Mouse (Mus musculus) limb, embryonic 13.5 days (tissue): ENCODE measurements at regions not wholly inside any gene's neighbourhood (a gene's known extent, or its start where the extent isn't known, plus 50 kb on each side); places are given as distances from the start of the nearest gene placed in this dataset.

ENCODE experiments used
- ATAC-seq: fragments of 200-750 bp; cut with Nextera tagmentation; 2 replicates; pipeline ENCODE4 v1.8.0; 2017; ENCODE audit warnings: low read depth, moderate number of reproducible peaks, moderate TSS enrichment; ENCODE audit not compliant: low FRiP score
- H3K27ac ChIP-seq: fragments of 300-500 bp; sonication (generic); 2 replicates; pipeline ENCODE4 v1.5.1; 2015; ENCODE audit warnings: inconsistent platforms, mild to moderate bottlenecking, moderate library complexity
- H3K27me3 ChIP-seq: fragments of 300-500 bp; sonication (generic); 2 replicates; pipeline ENCODE4 v1.6.1; 2015; ENCODE audit warnings: mild to moderate bottlenecking, inconsistent platforms
- H3K36me3 ChIP-seq: fragments of 300-500 bp; sonication (generic); 2 replicates; pipeline ENCODE4 v1.6.1; 2015; ENCODE audit warnings: inconsistent platforms, mild to moderate bottlenecking, moderate library complexity
- H3K4me1 ChIP-seq: fragments of 300-500 bp; sonication (generic); 2 replicates; pipeline ENCODE4 v1.6.1; 2015; ENCODE audit warnings: inconsistent platforms
- H3K4me2 ChIP-seq: fragments of 300-500 bp; sonication (generic); replicated peaks from 2 replicates; pipeline ENCODE4 v1.6.1; 2015; ENCODE audit warnings: inconsistent platforms, mild to moderate bottlenecking, moderate library complexity
- H3K4me3 ChIP-seq: fragments of 300-500 bp; sonication (generic); 2 replicates; pipeline ENCODE4 v1.5.1; 2015; ENCODE audit warnings: moderate library complexity, mild to moderate bottlenecking, inconsistent platforms
- H3K9ac ChIP-seq: fragments of 300-500 bp; sonication (generic); 2 replicates; pipeline ENCODE4 v1.6.1; 2015; ENCODE audit warnings: mild to moderate bottlenecking, inconsistent platforms
- H3K9me3 ChIP-seq: fragments of 300-500 bp; sonication (generic); 2 replicates; pipeline ENCODE4 v1.6.1; 2016; ENCODE audit warnings: inconsistent platforms
- WGBS: fragments of 180-500 bp; shearing (Covaris S2); methylation state at CpG from one replicate; pipeline ENCODE4 v1.1.7; 2015; 5-methylcytosine and 5-hydroxymethylcytosine counted together

DNA sequence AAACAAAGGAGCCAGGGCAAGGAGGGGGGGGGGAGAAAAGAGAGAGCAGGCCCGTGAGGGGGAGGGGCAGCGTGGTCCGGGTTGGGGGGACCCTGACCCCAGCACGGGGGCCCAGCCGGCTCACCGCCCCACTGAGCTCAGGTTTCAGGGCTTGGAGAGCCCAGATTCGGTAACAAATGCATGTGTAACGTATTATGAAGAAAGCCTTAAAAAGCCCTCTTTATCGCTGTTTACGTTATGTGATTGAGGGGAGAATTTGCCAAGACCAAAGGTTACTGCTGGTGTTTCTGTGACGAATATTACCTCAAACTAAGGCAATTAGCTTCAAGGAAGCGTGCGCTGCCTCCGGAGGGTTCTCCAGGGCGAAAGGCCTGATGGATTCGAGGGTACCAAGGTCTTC, 54.2 kb downstream of the Barx1 start:
- Histone ChIP-seq H3K4me1 (peaks cover 19% of the 10 kb centered on the region), H3K9me3 (peaks cover 9% of the 10 kb centered on the region), H3K4me3 (no peak overlapping the region), H3K36me3 (no peaks in the 10 kb centered on the region), H3K27ac (no peak overlapping the region; the same call in 1 of the 2 replicates), H3K4me2 (peak overlapping the region; percentile 37), H3K27me3 (peaks cover 2% of the 10 kb centered on the region; the same call in 1 of the 2 replicates), H3K9ac (no peak overlapping the region)
- WGBS = 17% methylated on average over 16 of the region's 16 CpGs
- peak; percentile 52; the same call in 1 of the 2 replicates for ATAC-seq

- Histone ChIP-seq H3K4me3 (no peak overlapping the region), H3K4me2 (peak overlapping the region; percentile 37), H3K9me3 (peaks cover 13% of the 10 kb centered on the region), H3K9ac (no peak overlapping the region), H3K36me3 (no peaks in the 10 kb centered on the region), H3K27ac (no peak overlapping the region; the same call in 1 of the 2 replicates), H3K4me1 (peaks cover 19% of the 10 kb centered on the region), H3K27me3 (peaks cover 3% of the 10 kb centered on the region; the same call in 1 of the 2 replicates)
- ATAC-seq = peak; percentile 22; the same call in 1 of the 2 replicates
- 47% methylated on average over 10 of the region's 10 CpGs for WGBS
Measured at GRCm38 (mm10) chr13:48717451-48717850, 54.7 kb downstream of the Barx1 start.

DNA sequence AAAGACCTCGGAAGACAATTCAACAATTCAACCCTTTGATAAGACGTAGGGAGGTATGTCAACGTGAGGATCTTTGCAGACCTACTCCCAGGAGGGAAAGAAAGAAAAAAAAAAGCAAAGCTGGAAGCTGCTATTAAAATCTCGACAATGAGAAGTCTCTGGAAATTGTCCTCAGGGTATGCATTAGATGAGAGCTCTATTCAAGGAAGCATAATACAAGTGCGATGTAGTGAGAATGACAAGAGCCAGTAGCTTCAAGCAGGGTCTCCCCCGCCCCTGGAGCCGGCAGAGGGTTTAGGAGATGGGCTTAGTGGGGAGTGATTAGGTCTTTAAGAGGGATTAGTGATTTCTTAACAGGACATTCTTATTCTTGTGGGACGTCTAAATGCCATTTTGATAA, 60.9 kb downstream of the Barx1 start:
- no peak overlapping the region for H3K4me2 ChIP-seq
- 51% methylated on average over 8 of the region's 8 CpGs for WGBS
- H3K27me3 ChIP-seq = peaks cover 53% of the 10 kb centered on the region
- H3K9me3 ChIP-seq = peaks cover 17% of the 10 kb centered on the region
- no peak for ATAC-seq
- H3K4me1 ChIP-seq = no peaks in the 10 kb centered on the region
- no peak overlapping the region for H3K4me3 ChIP-seq
- H3K36me3 ChIP-seq = no peaks in the 10 kb centered on the region
- H3K9ac ChIP-seq = no peak overlapping the region
- no peak overlapping the region for H3K27ac ChIP-seq

DNA sequence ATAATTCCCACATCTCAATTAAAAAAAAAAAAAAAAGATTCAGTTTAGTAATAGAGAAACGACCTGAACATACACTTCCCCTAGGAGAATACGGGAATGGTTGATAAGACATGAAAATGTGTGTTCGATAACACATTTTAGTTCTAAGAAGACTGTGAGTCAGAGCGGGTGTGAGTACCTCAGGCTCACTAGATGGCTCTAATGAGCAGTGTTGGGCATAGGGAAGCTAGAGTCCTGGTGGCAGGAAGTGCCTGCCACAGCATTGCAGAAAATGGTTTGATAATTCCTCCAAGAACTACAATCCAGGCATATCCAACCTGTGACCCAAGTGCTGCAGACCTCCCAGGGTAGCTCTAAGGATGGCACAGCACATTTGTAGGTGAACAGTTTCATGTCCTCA, 63.6 kb downstream of the Barx1 start:
- H3K4me1 ChIP-seq = peaks cover 14% of the 10 kb centered on the region
- peaks cover 8% of the 10 kb centered on the region; the same call in 1 of the 2 replicates for H3K9me3 ChIP-seq
- no peak overlapping the region for H3K27ac ChIP-seq
- WGBS = 46% methylated on average over 4 of the region's 4 CpGs
- no peak overlapping the region for H3K9ac ChIP-seq
- H3K36me3 ChIP-seq = no peaks in the 10 kb centered on the region
- H3K27me3 ChIP-seq = peaks cover 81% of the 10 kb centered on the region
- ATAC-seq = no peak
- H3K4me2 ChIP-seq = no peak overlapping the region
- H3K4me3 ChIP-seq = no peak overlapping the region

DNA sequence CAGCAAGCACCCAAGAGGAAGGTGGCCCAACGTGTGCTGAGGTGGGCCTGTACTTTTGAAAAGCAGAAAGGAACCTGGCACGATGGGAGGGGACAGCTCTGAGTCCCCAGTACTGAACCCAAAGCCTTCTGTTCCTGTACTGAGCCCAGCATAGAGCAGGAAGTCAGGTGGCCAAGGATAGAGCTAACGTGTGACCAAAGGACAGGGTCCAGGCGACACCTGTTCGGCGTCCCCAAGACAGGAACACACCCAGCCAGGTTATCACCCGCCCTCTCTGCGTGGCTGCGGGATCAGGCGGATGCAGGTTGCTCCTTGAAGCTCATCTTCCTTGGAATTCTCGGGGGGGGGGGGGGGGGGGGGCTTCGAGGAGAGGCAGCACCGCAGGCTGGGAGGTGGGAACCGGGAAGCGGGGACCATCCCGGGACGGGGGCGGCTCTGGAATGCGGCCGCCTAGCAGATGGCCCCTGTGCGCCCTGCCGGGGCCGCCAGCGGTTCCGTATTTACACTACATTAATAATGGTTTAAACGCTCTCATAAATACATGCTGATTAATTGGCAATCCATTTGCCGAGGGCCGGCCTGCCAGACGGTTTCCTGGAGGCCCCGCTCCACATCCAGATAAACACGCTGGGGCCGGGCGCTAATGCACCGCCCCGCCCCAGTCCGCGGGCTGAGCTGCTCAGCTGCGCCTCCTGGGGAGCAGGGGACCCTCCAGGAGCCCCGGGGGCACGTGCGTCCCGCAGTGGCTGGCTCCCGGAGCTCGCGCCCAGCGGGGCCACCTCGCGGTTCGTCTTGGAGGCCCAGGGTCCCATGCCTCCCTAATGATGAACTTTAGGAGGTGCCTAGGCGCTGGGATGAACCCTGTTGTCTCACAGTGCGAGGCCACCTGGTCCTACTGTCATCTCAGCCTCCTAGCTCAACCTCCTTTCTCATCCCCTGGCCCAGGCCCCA, 68.5 kb downstream of the Barx1 start:
- Histone ChIP-seq H3K27me3 (peaks cover 94% of the 10 kb centered on the region), H3K4me3 (peak overlapping the region; percentile 37), H3K4me2 (peak overlapping the region; percentile 66), H3K9me3 (no peaks in the 10 kb centered on the region), H3K36me3 (no peaks in the 10 kb centered on the region), H3K9ac (peak overlapping the region; percentile 51; the same call in 1 of the 2 replicates), H3K4me1 (peaks cover 42% of the 10 kb centered on the region), H3K27ac (no peak overlapping the region)
- 1% methylated on average over 49 of the region's 51 CpGs for WGBS
- ATAC-seq = no peak

DNA sequence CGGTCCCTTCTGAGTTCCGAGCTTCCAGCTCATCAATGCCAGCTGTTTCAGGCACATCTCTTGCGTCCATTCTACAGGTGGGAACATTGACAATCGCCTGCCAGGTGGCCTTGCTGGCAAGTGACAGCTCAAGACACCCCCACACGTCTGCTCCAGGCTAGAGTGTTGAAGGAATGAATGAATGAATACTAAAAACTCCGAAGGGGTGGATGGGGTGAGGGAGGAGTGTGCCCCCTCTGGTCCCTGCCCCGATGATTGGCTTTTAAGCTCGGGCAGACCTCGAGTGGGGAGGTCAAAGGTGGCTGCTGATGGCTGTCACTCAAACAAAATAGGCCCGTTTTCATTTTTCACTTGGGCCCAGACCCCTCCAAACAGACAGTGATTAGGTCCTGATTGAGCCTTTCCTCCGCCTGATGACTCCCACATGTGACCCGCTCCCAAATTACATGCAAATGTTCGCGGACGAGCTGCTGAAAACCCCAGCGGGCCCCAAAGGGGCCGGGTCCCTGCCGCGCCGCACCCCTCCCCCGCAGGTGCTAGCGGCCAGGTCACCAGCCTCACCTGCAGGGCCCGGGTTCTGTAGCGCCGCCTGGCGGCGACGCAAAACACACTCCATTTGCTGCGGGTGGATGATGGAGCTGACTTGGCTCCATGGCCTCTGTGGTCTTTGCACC, 69.5 kb downstream of the Barx1 start:
- 1% methylated on average over 29 of the region's 29 CpGs for WGBS
- Histone ChIP-seq H3K27me3 (peaks cover 92% of the 10 kb centered on the region), H3K27ac (no peak overlapping the region), H3K4me3 (peak overlapping the region; percentile 37), H3K36me3 (no peaks in the 10 kb centered on the region), H3K9me3 (no peaks in the 10 kb centered on the region), H3K4me2 (peak overlapping the region; percentile 66), H3K9ac (0 out of 2 replicates have a peak overlapping the region, but pooled peaks have one; percentile 8), H3K4me1 (peaks cover 42% of the 10 kb centered on the region)
- no peak for ATAC-seq

DNA sequence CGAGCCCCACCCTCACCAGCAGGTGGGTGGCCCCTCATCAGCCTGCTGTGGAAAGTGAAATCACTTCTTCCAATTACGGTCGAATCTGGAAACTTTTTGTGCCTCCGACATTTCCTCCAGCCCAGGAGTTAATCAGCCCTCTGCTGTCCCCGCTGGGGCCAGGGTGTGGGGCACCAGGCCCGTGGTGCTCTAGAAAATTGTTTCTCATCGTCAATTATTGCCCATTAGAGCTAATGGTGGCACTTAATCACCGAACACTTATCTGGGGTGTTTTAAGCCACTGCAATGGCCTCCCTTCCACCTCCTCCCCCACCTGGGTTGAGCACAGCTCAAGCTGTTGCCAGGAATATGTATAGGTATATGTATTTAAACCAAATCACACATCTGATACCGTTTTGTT, 72.2 kb downstream of the Barx1 start:
- Histone ChIP-seq H3K27me3 (peaks cover 85% of the 10 kb centered on the region), H3K4me3 (no peak overlapping the region), H3K4me1 (peaks cover 37% of the 10 kb centered on the region), H3K9ac (no peak overlapping the region), H3K9me3 (no peaks in the 10 kb centered on the region), H3K36me3 (no peaks in the 10 kb centered on the region), H3K27ac (no peak overlapping the region), H3K4me2 (no peak overlapping the region; the same call in 1 of the 2 replicates)
- WGBS = 20% methylated on average over 9 of the region's 9 CpGs
- ATAC-seq = no peak

DNA sequence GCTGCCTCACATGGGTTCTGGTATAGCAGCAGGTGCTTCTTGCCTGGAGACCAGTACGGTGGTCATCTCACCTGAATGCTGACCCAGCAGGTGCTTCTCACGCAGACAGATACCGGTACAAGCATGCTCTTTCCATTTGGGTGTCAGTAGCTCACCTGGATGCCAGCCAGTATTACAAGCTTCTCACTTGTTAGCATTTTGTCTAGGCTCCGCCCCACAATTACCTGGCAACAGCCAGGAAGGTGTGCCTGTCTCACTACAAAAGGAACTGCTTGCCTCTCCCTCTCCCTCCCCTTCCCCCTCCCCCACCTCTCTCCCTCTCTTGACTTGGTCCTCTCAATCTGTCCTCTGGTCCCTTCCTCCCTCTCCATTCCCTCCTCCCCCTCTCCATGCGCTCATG, 82.8 kb downstream of the Barx1 start:
- no peaks in the 10 kb centered on the region for H3K36me3 ChIP-seq
- H3K4me3 ChIP-seq = no peak overlapping the region
- H3K4me2 ChIP-seq = no peak overlapping the region
- peaks cover 63% of the 10 kb centered on the region for H3K27me3 ChIP-seq
- H3K4me1 ChIP-seq = peaks cover 7% of the 10 kb centered on the region
- no peak overlapping the region for H3K27ac ChIP-seq
- no peaks in the 10 kb centered on the region for H3K9me3 ChIP-seq
- no peak overlapping the region for H3K9ac ChIP-seq
- no peak for ATAC-seq
- WGBS = 41% methylated on average over 5 of the region's 5 CpGs

GRCm38 (mm10) chr13:48746301-48746700, 83.5 kb downstream of the Barx1 start:
- Histone ChIP-seq H3K27ac (no peak overlapping the region), H3K9me3 (no peaks in the 10 kb centered on the region), H3K4me3 (no peak overlapping the region), H3K36me3 (no peaks in the 10 kb centered on the region), H3K9ac (no peak overlapping the region), H3K27me3 (peaks cover 57% of the 10 kb centered on the region), H3K4me1 (peaks cover 7% of the 10 kb centered on the region), H3K4me2 (no peak overlapping the region)
- no peak for ATAC-seq
- 7% methylated on average over 7 of the region's 7 CpGs for WGBS
